Mouse (Mus musculus): Measurements from ENCODE around the gene Insrr. TPM values are rescaled to one million over a fixed set of nuclear protein-coding genes. Genes with fewer than 3 reads are reported as not detected.
"Not testable (repeated sequence)": the region's sequence is repeated elsewhere in the genome, so short reads cannot be mapped to it uniquely, and the experiment has no call there.

The Insrr gene
- total and polyA plus RNA-seq, 2 experiments from 2014 or later: not detected

DNA sequence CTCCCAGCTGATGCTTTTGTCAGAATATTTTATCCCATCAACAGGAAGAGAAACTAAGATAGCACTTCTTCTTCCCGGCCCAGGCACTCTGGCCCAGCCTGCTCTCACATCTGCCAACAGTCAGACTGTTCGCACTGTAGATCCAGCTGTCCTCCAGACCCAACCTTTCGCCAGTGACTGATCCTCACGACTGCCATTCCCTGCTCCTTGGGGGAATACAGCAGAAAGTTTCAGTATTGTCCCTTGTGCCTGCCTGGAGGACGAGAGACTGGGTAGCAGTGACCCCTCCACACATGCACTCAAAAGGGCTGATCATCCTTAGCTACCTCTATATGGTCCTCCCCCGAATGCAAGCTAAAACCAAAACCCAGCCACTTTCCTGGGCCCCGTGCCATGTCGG is 59.2 kb downstream of the Insrr start:
- 74% methylated on average over 8 of the region's 8 CpGs for WGBS
- no peak for ATAC-seq (ENCODE audit: insufficient read depth, low read depth)

DNA sequence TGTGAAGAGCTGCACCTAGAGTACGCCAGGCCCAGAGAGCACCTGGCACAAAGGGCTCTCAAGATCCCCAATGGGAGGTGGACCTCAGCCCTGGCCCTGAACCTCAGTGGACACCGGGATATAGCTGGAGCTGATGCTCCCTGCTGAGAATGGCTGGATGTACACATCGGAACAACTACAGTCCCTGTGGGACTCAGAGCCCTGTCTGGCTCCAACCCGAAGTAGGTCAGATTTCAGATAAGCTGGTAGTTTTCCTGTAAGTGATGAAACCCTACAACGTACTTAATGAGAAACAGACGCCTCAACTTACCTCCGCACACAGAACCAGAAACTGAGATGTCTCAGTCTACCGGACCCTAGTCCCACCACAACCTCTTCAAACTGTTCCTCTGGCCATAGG is 60.9 kb downstream of the Insrr start:
- Histone ChIP-seq H3K4me3 (ENCODE audit: low read depth, low read length) (no peak overlapping the region), H3K27me3 (ENCODE audit: control insufficient read depth, insufficient read depth, low read length) (no peaks in the 10 kb centered on the region), H3K4me1 (ENCODE audit: control insufficient read depth, insufficient read depth) (no peaks in the 10 kb centered on the region), H3K27ac (ENCODE audit: low read depth) (no peak overlapping the region), H3K4me2 (ENCODE audit: low read depth, low read length) (no peak overlapping the region), H3K36me3 (replicated peaks; ENCODE audit: control insufficient read depth, insufficient read depth, low read length) (peaks cover 41% of the 10 kb centered on the region), H3K9ac (replicated peaks; ENCODE audit: low read depth, low read length) (no peak overlapping the region), H3K9me3 (replicated peaks; ENCODE audit: control insufficient read depth, low read length) (no peaks in the 10 kb centered on the region)
- ATAC-seq (ENCODE audit: insufficient read depth, low read depth) (no peak), DNase-seq (ENCODE audit: low spot score) (no peak)
- 75% methylated on average over 8 of the region's 8 CpGs for WGBS
- TF ChIP-seq EP300 (IDR thresholded peaks at IDR 0.05; ENCODE audit: low read depth): no peak
- no peak for TF ChIP-seq CTCF (IDR thresholded peaks at IDR 0.05; ENCODE audit: low read depth)

More for the DNA sequence above, 59.2 kb downstream of the Insrr start:
- Histone ChIP-seq H3K4me1 (ENCODE audit: control insufficient read depth, insufficient read depth) (no peaks in the 10 kb centered on the region), H3K4me3 (ENCODE audit: low read depth, low read length) (no peak overlapping the region), H3K36me3 (replicated peaks; ENCODE audit: control insufficient read depth, insufficient read depth, low read length) (peaks cover 26% of the 10 kb centered on the region), H3K27ac (ENCODE audit: low read depth) (no peak overlapping the region), H3K9me3 (replicated peaks; ENCODE audit: control insufficient read depth, low read length) (no peaks in the 10 kb centered on the region), H3K27me3 (ENCODE audit: control insufficient read depth, insufficient read depth, low read length) (no peaks in the 10 kb centered on the region), H3K9ac (replicated peaks; ENCODE audit: low read depth, low read length) (no peak overlapping the region), H3K4me2 (ENCODE audit: low read depth, low read length) (no peak overlapping the region)
- TF ChIP-seq EP300 (IDR thresholded peaks at IDR 0.05; ENCODE audit: low read depth) (no peak), CTCF (IDR thresholded peaks at IDR 0.05; ENCODE audit: low read depth) (no peak)
- DNase-seq (ENCODE audit: low spot score): no peak

DNA sequence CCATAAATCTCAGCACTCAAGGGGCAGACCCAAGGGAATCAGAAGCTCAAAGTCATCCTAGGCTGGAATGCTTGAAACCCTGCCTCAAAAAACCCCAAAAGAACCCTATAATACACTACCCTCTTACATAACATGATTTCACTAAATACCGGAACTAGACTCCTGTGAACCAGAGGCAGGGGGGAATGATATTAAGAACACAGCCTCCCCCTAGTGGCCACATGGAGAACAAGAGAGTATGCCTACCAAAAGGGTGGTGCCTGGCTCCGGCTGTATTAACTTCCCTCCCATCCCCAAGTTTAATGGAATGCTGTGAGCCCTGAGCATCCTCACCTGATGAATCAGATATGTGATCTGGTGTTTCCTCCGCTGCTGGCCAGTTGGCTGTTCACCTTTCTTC is 63.1 kb downstream of the Insrr start:
- DNase-seq (ENCODE audit: low spot score) (peak; percentile 69), ATAC-seq (ENCODE audit: insufficient read depth, low read depth) (peak; percentile 27; the same call in 1 of the 2 replicates)
- no peaks in the 10 kb centered on the region for H3K4me1 ChIP-seq (ENCODE audit: control insufficient read depth, insufficient read depth)
- no peaks in the 10 kb centered on the region for H3K9me3 ChIP-seq (replicated peaks; ENCODE audit: control insufficient read depth, low read length)
- 23% methylated on average over 3 of the region's 3 CpGs for WGBS
- TF ChIP-seq CTCF (IDR thresholded peaks at IDR 0.05; ENCODE audit: low read depth): peak; percentile 83
- no peak for TF ChIP-seq EP300 (IDR thresholded peaks at IDR 0.05; ENCODE audit: low read depth)
- H3K27ac ChIP-seq (ENCODE audit: low read depth): no peak overlapping the region
- no peak overlapping the region for H3K4me2 ChIP-seq (ENCODE audit: low read depth, low read length)
- peaks cover 55% of the 10 kb centered on the region for H3K36me3 ChIP-seq (replicated peaks; ENCODE audit: control insufficient read depth, insufficient read depth, low read length)
- H3K27me3 ChIP-seq (ENCODE audit: control insufficient read depth, insufficient read depth, low read length): no peaks in the 10 kb centered on the region
- no peak overlapping the region for H3K9ac ChIP-seq (replicated peaks; ENCODE audit: low read depth, low read length)
- no peak overlapping the region for H3K4me3 ChIP-seq (ENCODE audit: low read depth, low read length)

DNA sequence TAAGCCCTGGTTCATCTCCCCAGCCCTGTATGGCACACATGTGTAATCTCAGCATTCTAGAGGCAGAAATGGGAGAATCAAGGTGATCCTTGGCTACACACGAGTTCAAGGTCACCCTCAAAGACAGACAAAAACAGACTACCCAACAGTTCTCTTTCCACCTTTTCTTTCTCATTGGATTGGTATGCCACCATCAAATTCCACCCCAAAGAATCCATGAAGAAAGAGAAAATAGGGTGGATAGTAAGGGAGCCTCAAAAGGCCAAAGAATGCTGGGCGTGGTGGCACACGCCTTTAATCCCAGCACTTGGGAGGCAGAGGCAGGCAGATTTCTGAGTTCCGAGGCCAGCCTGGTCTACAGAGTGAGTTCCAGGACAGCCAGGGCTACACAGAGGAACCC is 67.4 kb downstream of the Insrr start:
- not testable (repeated sequence) for H3K4me1 ChIP-seq (ENCODE audit: control insufficient read depth, insufficient read depth); H3K4me3 ChIP-seq (ENCODE audit: low read depth, low read length); H3K9ac ChIP-seq (replicated peaks; ENCODE audit: low read depth, low read length); DNase-seq (ENCODE audit: low spot score); ATAC-seq (ENCODE audit: insufficient read depth, low read depth); H3K9me3 ChIP-seq (replicated peaks; ENCODE audit: control insufficient read depth, low read length); H3K27ac ChIP-seq (ENCODE audit: low read depth); H3K4me2 ChIP-seq (ENCODE audit: low read depth, low read length); H3K27me3 ChIP-seq (ENCODE audit: control insufficient read depth, insufficient read depth, low read length)
- WGBS: 87% methylated on average over 4 of the region's 4 CpGs
- peaks cover 80% of the 10 kb centered on the region for H3K36me3 ChIP-seq (replicated peaks; ENCODE audit: control insufficient read depth, insufficient read depth, low read length)

Other genes starting within 250 kb of the Insrr start
- gene Arhgef11, start 179.4 kb upstream of the Insrr start, total RNA-seq (2014; rRNA removed; ENCODE audit: low replicate concordance): 18.6 and 29.9 TPM in 2 replicates
- gene Arhgef11, start 179.4 kb upstream of the Insrr start, polyA plus RNA-seq (2015; fragmentation: Nextera tagmentation; extraction: Ambion mirVana): 4.5 and 5.3 TPM in 2 replicates
- gene Lrrc71, start 48.3 kb upstream of the Insrr start, total RNA-seq (2014; rRNA removed; ENCODE audit: low replicate concordance): 0.54 and 1.5 TPM in 2 replicates
- gene Lrrc71, start 48.3 kb upstream of the Insrr start, polyA plus RNA-seq (2015; fragmentation: Nextera tagmentation; extraction: Ambion mirVana): 0.12 and 0.38 TPM in 2 replicates
- 0.11 and 0.62 TPM in 2 replicates for gene Ntrk1, start 1.8 kb upstream of the Insrr start, total RNA-seq (2014; rRNA removed; ENCODE audit: low replicate concordance)
- 0.15 and 0.16 TPM in 2 replicates for gene Ntrk1, start 1.8 kb upstream of the Insrr start, polyA plus RNA-seq (2015; fragmentation: Nextera tagmentation; extraction: Ambion mirVana)
- 42.7 and 69.9 TPM in 2 replicates for gene Pear1, start 27.4 kb downstream of the Insrr start, total RNA-seq (2014; rRNA removed; ENCODE audit: low replicate concordance)
- 10.3 and 10.8 TPM in 2 replicates for gene Pear1, start 27.4 kb downstream of the Insrr start, polyA plus RNA-seq (2015; fragmentation: Nextera tagmentation; extraction: Ambion mirVana)
- 1.7 TPM in 1 of 2 replicates, not detected in the other for gene Sh2d2a, start 49.8 kb downstream of the Insrr start, total RNA-seq (2014; rRNA removed; ENCODE audit: low replicate concordance)
- gene Sh2d2a, start 49.8 kb downstream of the Insrr start, polyA plus RNA-seq (2015; fragmentation: Nextera tagmentation; extraction: Ambion mirVana): 0.08 and 0.10 TPM in 2 replicates
- 55.6 and 68.6 TPM in 2 replicates for gene Prcc, start 88.7 kb downstream of the Insrr start, total RNA-seq (2014; rRNA removed; ENCODE audit: low replicate concordance)
- 10.0 and 12.1 TPM in 2 replicates for gene Prcc, start 88.7 kb downstream of the Insrr start, polyA plus RNA-seq (2015; fragmentation: Nextera tagmentation; extraction: Ambion mirVana)
- gene Hdgf, start 109.4 kb downstream of the Insrr start, total RNA-seq (2014; rRNA removed; ENCODE audit: low replicate concordance): 62.1 and 79.7 TPM in 2 replicates
- gene Hdgf, start 109.4 kb downstream of the Insrr start, polyA plus RNA-seq (2015; fragmentation: Nextera tagmentation; extraction: Ambion mirVana): 81.0 and 83.8 TPM in 2 replicates
- gene Mrpl24, start 122.6 kb downstream of the Insrr start, total RNA-seq (2014; rRNA removed; ENCODE audit: low replicate concordance): 53.9 and 57.1 TPM in 2 replicates
- gene Mrpl24, start 122.6 kb downstream of the Insrr start, polyA plus RNA-seq (2015; fragmentation: Nextera tagmentation; extraction: Ambion mirVana): 62.3 and 67.2 TPM in 2 replicates
- gene Isg20l2, start 133.4 kb downstream of the Insrr start, total RNA-seq (2014; rRNA removed; ENCODE audit: low replicate concordance): 8.2 and 24.0 TPM in 2 replicates
- 14.2 and 16.2 TPM in 2 replicates for gene Isg20l2, start 133.4 kb downstream of the Insrr start, polyA plus RNA-seq (2015; fragmentation: Nextera tagmentation; extraction: Ambion mirVana)
- gene Rrnad1, start 133.8 kb downstream of the Insrr start, total RNA-seq (2014; rRNA removed; ENCODE audit: low replicate concordance): 14.5 and 56.8 TPM in 2 replicates
- 7.9 and 8.0 TPM in 2 replicates for gene Rrnad1, start 133.8 kb downstream of the Insrr start, polyA plus RNA-seq (2015; fragmentation: Nextera tagmentation; extraction: Ambion mirVana)
- 0.53 TPM in 1 of 2 replicates, not detected in the other for gene Crabp2, start 151.7 kb downstream of the Insrr start, total RNA-seq (2014; rRNA removed; ENCODE audit: low replicate concordance)
- gene Crabp2, start 151.7 kb downstream of the Insrr start, polyA plus RNA-seq (2015; fragmentation: Nextera tagmentation; extraction: Ambion mirVana): 0.37 and 0.62 TPM in 2 replicates
- gene Nes, start 174.1 kb downstream of the Insrr start, total RNA-seq (2014; rRNA removed; ENCODE audit: low replicate concordance): 17.2 and 35.7 TPM in 2 replicates
- gene Nes, start 174.1 kb downstream of the Insrr start, polyA plus RNA-seq (2015; fragmentation: Nextera tagmentation; extraction: Ambion mirVana): 9.1 and 9.9 TPM in 2 replicates
- not detected in 2 replicates for gene Bcan, start 203.3 kb downstream of the Insrr start, total RNA-seq (2014; rRNA removed; ENCODE audit: low replicate concordance)
- 0.04 TPM in 1 of 2 replicates, not detected in the other for gene Bcan, start 203.3 kb downstream of the Insrr start, polyA plus RNA-seq (2015; fragmentation: Nextera tagmentation; extraction: Ambion mirVana)
- gene Hapln2, start 230.6 kb downstream of the Insrr start, total RNA-seq (2014; rRNA removed; ENCODE audit: low replicate concordance): not detected in 2 replicates
- 0.10 and 0.15 TPM in 2 replicates for gene Hapln2, start 230.6 kb downstream of the Insrr start, polyA plus RNA-seq (2015; fragmentation: Nextera tagmentation; extraction: Ambion mirVana)
- 1.2 and 3.4 TPM in 2 replicates for gene Gpatch4, start 246.2 kb downstream of the Insrr start, total RNA-seq (2014; rRNA removed; ENCODE audit: low replicate concordance)
- gene Gpatch4, start 246.2 kb downstream of the Insrr start, polyA plus RNA-seq (2015; fragmentation: Nextera tagmentation; extraction: Ambion mirVana): 10.9 and 11.6 TPM in 2 replicates